Comparison of ENCODE assay signal across 19 mouse cellular contexts in genomic region chr12:59834809-59835208, GRCm38 (mm10).
"Had no signal": no experiment of that assay in that cellular context is flagged by ENCODE, and none has a peak within 500 bp of the region (broad histone marks: within the 10 kb centered on the region; RNA-seq: fewer than 3 reads in every experiment).

No protein-coding gene starts in this region.

- H3K27me3 ChIP-seq: liver, embryonic 13.5 days; neural tube, embryonic 13.5 days had no signal

- H3K9me3 ChIP-seq: liver, embryonic 13.5 days; neural tube, embryonic 13.5 days had no signal

- H3K9ac ChIP-seq: liver, embryonic 13.5 days; neural tube, embryonic 13.5 days had no signal

- H3K27ac ChIP-seq: hindbrain, postnatal 0 days; left cerebral cortex, adult 2 months; liver, embryonic 13.5 days; neural tube, embryonic 13.5 days; stomach, postnatal 0 days had no signal

- H3K4me3 ChIP-seq: left cerebral cortex, adult 2 months; liver, embryonic 13.5 days; myocyte; neural tube, embryonic 13.5 days had no signal

- H3K4me2 ChIP-seq: liver, embryonic 13.5 days; neural tube, embryonic 13.5 days had no signal

- H3K4me1 ChIP-seq: liver, embryonic 13.5 days; neural tube, embryonic 13.5 days had no signal

- H3K36me3 ChIP-seq: liver, embryonic 13.5 days; neural tube, embryonic 13.5 days had no signal

- ATAC-seq: hindbrain, postnatal 0 days; inflammation-experienced regulatory T-cells, adult 6 months; intestine, embryonic 16.5 days had no signal

- DNase-seq: kidney, adult 18-20 months; kidney, postnatal 36 days; layer of hippocampus, postnatal 36 days; liver, embryonic 13.5 days; lung, adult 2 months; lung, postnatal 14 days; lung, postnatal 4 days; right cerebral cortex, postnatal 14 days; right cerebral cortex, postnatal 4 days; thymus, adult 2 months; thymus, postnatal 14 days; thymus, postnatal 4 days had no signal
